Mouse (Mus musculus) layer of hippocampus, adult 8-10 months (tissue): ENCODE data around the gene Gm9507. TPM values are rescaled to one million over a fixed set of nuclear protein-coding genes. Genes with fewer than 3 reads are reported as not detected.
"Not testable (repeated sequence)": the region's sequence is repeated elsewhere in the genome, so short reads cannot be mapped to it uniquely, and the experiment has no call there.

Experiments
- DNase-seq, 2 experiments: peaks; one replicate each; pipeline ENCODE4 v3.0.0; 2022; ENCODE audit warnings: low spot score in 2 of 2
- total RNA-seq, 4 experiments: library from RNA; stranded (reverse); gene quantifications; 2 replicates each; pipeline ENCODE4 v1.2.4; 2022

Gene Gm9507
- not detected for total RNA-seq

DNA sequence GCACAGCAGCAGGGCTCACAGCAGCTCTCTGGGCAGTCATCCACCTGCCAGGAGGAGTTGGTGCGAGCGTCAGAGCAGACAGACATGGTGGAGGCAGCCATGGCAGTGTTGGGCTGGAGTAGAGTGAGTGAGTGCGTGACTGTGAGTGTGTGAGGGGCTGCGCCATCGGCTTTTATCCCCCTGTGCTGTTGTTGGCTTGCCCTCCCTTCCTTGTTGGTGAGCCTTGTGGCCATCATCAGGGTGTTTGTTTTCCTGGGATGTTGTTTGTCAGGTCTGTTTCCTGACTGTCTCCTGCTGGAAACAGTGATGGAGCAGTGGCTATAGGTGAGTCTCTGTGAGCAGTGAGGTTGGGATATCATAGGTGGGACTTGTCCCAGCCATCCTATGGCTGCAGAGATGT is at the start of gene Gm9507:
Gm9507 (minus strand) TSS at position 101 of the 400 bp plus-strand sequence.
- no peak for DNase-seq

DNA sequence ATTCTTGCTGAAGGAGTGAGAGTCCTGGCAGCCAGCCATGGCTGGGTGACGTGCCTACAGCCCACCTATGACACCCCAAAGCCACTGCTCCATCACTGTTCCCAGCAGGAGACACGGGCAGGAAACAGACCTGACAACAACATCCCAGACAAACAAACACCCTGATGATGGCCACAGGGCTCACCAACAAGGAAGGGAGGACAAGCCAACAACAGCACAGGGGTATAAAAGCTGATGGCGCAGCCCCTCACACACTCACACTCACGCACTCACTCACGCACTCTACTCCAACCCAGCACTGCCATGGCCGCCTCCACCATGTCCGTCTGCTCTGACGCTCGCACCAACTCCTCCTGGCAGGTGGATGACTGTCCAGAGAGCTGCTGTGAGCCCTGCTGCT is 40.9 kb upstream of the Gm9507 start, which contains the start of gene Gm10318:
Gm10318 (plus strand) TSS at position 301 of the 400 bp plus-strand sequence.
- no peak for DNase-seq

DNA sequence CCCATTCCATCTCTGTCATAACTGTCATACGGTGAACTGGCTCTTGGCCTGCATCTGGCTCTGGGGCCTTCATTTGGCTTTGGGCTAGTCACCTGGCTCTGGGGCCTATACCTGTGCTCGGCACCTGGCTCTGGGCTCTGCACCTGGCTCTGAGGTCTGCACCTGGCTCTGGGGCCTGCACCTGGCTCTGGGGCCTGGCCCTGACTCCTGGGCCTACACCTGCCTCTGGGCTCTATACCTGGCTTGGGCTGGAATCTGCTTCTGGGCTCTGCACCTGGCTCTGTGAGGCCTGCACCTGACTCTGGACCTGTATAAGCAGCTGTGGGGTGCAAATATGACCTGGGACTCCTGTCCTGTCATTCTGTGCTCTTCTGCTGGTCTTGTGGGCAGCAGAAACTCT is 35.9 kb upstream of the Gm9507 start:
- DNase-seq: no peak

DNA sequence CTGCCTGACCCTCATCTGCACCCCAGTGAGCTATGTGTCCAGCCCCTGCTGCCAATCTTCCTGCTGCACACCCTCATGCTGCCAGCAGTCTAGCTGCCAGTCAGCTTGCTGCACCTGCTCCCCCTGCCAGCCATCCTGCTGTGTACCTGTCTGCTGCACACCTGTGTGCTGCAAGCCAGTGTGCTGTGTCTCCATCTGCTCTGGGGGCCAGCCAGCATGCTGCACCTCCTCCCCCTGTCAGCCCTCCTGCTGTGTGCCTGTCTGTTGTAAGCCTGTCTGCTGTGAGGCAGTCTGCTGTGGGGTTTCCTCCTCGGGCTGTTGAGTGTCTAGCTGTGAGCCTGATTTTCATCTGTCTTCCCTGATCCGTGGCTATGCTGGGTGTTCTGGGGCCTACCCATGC is 35.3 kb upstream of the Gm9507 start:
- DNase-seq: no peak

DNA sequence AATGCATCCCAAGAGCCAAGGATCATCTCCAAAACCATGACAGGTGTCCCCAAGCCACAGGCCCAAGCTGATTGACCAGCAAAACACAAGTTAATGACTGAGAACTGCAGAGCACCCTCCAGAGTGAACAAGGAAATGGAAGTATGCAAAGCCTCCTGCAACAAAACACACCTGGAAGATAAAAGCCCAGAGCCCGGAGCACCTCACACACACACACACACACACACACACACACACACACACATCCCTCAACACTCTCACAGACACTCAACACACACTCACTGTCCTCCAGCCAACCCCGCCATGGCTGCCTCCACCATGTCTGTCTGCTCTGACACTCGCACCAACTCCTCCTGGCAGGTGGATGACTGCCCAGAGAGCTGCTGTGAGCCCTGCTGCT is 34.9 kb upstream of the Gm9507 start, which contains the start of gene Gm36176:
Gm36176 (plus strand) TSS at position 301 of the 400 bp plus-strand sequence.
- DNase-seq: no peak

DNA sequence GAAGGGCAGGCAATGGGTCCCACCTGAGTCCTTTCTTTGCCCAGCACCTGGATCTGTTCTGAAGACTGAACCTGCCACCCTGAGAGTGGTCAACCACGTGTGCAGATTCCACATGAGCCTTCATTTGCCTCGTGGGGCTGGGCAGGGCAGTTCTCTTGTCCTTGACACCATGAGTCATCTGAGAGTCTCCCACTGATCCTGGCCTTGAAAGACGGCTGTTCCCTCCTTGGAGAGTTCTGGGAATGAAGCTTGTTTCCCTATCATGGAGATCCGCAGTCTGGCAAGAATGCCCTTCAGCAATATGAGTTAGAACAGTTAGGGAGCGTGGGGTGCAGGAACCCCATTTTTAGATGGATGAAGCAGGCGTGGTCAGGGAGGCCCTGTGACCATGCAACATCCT is 27.4 kb upstream of the Gm9507 start:
- no peak for DNase-seq

DNA sequence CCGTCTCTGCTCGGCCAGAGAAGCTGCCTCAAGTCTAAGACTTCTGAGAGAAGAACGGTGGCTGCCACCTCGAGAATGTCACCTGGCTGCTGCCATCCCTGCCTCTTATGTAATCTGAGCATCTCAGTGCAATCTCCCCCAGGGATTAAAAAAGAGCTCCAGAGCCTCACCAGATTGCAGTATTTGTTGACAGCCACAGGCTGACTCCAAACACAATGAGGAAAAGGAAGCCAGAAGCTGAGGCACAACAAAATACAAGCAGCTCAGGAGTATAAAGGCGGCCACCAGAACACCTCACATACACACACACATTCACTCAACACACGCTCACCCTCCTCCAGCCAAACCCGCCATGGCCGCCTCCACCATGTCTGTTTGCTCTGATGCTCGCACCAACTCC is 24.0 kb upstream of the Gm9507 start, which contains the start of gene Krtap10-10:
Krtap10-10 (plus strand) TSS at position 301 of the 400 bp plus-strand sequence.
- no peak for DNase-seq

DNA sequence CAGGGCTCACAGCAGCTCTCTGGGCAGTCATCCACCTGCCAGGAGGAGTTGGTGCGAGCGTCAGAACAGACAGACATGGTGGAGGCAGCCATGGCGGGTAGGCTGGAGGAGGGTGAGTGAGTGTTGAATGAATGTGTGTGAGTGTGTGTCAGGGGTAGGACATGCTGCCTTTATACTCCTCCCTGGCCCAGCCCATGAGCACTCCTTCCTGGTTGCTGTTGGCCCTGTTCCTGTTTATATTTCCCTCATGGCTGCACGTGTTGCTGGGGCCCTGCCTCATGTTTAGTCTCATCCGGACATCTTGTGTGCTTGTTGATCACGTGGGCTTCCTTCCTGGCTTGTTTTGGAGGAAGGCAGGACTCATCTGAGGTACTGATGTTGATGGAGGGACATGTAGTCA is 15.3 kb upstream of the Gm9507 start, which contains the start of gene Krtap10-4:
Krtap10-4 (minus strand) TSS at position 145 of the 400 bp plus-strand sequence.
- DNase-seq: no peak

DNA sequence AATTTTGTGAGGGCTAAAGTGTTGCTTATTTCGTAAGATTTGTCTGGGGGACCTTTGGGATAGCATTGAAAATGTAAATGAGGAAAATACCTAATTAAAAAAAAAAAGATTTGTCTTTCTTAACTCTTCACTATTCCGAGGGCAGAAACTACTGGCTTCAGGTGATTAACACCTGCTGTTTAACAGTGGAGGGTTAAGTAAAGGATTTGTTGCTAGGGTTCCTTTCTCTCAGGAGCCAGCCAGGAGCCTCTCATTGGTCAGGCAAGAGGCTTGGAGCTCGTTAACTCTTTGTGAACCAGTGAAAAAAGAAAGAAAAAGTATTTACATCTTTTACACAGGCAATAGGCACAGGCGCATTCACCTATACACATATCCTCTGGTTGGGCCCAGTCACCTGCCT is 7.6 kb upstream of the Gm9507 start:
- no peak for DNase-seq

DNA sequence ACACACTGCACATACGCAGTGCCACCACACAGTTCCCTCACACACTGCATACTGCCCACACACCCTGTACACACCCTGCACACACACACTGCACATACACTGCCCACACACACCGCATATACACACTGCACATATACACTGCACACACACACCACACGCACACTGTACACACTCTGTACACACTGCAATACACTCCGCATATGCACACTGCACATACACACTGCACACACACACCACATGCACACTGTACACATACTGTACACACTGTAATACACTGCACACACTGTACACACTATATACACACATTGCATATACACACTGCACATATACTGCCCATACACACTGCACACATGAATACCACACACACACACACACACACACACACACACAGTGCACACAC is 6.9 kb upstream of the Gm9507 start:
- no peak for DNase-seq

DNA sequence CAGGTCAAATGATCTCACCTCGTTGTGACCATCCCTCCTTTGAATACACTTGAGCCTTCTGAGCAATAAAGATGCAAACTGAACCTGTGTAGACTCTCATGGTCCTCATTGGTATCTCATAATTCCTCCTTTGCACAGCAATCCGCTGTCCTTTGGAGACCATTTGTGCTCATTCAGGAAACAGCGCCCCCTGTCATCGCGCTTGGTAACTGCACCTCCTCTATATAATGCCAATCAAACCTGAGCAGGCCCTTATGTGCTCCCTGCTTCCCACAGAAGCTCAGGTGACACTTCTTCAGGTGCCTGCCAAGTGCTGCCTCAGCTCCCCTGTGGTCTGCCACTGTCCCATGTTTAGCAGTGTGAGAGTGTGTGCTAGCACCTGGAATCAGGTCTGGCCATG is 3.9 kb upstream of the Gm9507 start:
- no peak for DNase-seq

DNA sequence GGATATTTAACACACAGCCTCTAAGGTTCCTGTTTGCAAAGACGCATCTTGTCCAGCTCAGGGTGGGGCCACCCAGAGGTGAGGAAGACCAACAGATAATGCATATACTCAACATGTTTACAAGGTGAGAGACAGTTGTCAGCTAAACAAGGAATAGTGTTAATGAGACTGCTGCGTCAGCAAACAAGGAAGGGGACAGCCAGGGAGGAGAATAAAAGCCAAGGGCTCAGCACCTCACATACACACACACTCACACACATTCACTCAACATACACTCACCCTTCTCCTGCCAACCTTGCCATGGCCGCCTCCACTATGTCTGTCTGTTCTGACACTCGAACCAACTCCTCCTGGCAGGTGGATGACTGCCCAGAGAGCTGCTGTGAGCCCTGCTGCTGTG is 2.7 kb upstream of the Gm9507 start, which contains the start of gene Gm2696:
Gm2696 (plus strand) TSS at position 301 of the 400 bp plus-strand sequence.
- no peak for DNase-seq

DNA sequence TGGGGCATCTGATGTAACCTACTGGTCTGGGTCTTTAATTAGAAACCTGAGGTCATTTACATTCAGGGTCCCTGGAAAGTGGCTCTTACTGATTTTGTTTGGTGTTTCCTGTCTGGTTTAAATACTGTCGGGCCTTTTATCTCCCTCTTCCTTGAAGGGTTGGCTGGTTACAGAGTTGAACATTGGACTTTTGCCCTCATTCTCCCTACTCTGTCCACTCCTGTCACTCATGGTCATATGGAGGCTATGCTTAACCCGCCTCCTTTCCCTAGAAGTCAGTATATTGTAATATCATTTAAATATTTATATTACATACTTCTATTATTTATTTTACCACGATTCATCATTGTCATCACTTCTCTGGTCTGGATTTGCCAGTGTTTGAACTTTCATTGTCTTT is 7.5 kb downstream of the Gm9507 start:
- DNase-seq: no peak

DNA sequence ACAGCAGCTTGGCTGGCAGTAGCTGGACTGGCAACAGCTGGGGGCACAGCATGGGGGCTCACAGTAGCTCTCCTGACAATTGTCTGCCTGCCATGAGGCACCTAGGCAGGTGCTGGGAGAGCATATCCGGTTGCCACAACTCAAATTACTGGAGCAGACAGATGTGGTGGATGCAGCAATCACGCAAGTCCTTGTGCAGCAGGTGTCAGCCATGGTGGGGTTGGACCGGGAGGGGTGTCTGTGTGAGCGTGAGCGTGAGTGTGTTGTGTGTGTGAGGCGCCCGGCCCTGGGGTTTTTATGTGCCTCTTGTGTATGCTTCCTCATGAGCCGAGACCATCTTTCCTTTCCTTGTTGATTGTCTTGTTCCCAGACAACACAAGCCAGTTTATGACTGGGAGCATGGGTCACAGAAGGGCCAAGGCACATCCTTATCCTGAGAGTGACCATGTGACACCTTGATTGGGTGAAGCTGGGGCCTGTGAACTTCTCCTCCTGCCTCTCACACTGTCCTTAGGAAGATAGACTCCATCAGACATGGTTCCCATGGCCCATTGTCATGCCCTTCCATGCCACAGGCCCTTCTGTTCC is 12.6 kb downstream of the Gm9507 start, which contains the start of gene Gm19668:
Gm19668 (minus strand) TSS at position 213 of the 588 bp plus-strand sequence.
- DNase-seq: no peak

DNA sequence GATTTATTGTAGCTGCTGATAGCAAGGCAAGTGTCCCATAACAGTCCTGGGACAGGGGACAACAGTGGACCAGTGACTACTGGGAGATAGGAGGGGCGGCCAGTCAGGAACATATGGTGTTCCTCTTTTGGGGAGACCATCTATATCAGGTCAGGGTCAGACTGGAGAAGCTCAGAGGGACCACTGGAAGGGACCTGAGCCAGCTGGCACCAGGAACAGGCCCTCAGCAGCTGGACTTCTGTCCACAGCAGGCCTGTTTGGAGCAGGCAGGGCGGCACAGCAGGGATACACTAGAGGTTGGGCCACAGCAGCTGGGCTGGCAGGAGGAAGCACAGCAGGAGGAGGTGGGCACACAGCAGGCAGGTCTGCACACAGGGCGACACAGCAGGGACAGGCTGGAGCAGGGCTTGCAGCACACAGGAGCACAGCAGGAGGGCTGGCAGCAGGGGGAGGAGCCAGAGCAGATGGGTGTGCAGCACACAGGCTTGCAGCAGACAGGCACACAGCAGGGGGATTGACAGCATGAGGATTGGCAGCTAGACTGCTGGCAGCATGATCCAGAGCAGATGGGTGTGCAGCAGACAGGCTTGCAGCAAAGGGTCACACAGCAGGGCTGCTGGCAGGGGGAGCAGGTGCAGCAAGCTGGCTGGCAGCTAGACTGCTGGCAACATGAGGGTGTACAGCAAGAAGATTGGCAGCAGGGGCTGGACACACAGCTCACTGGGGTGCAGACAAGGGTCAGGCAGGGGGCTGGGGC is 13.3 kb downstream of the Gm9507 start:
- DNase-seq: not testable (repeated sequence)

DNA sequence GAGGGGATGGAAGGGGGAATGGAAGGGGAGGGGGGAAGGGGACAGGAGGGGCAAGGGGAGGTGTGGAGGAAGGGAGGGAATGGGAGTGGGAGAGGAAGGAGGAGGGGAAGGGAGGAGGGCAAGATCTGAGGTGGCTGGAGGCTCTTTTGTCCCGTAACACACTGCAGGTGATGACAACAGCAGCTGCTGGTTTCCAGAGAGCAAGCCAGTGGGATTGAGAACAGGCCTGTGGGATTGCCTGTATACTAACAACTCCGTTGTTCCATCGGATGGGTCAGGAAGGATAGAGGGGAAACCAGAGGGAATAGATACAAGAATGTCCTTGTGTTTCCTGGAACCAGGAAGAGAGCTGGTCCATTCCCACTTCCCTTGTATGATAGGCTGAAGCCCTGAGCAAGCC is 14.0 kb downstream of the Gm9507 start:
- DNase-seq: no peak

DNA sequence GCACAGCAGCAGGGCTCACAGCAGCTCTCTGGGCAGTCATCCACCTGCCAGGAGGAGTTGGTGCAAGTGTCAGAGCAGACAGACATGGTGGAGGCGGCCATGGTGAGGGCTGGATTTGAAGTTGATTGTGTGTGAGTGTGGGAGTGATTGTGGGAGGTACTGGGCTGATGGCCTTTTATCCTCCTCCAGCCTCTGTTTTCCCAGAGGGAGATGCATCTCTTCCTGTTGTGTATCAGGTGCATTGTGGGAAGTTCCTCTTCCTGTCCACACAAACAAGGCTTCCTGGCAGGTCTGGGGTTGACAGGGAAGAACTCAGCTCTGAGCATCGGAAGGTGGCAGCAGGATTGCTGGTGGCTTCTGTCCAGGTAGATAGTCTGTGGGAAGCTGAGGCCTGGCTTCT is 16.7 kb downstream of the Gm9507 start, which contains the start of gene Gm9639:
Gm9639 (minus strand) TSS at position 101 of the 400 bp plus-strand sequence.
- no peak for DNase-seq

DNA sequence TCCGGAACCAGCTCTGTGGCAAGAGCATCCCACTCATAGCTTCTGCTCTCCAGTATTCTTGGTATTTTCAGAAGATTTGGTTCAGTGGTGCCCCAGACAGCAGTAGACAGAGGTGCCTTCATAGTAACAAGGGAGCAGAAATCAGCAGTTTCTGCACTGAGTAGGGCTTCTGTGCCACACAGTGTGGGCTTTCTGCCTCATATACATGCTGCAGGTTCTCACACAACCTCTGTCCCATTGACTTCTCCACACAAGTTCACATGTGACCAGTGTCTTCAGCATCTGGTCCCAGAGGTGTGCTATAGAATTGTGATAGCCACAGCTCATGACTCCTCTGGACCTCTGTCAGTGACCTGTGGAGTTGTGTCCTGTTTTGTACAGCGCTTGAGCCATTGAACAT is 23.0 kb downstream of the Gm9507 start:
- no peak for DNase-seq

DNA sequence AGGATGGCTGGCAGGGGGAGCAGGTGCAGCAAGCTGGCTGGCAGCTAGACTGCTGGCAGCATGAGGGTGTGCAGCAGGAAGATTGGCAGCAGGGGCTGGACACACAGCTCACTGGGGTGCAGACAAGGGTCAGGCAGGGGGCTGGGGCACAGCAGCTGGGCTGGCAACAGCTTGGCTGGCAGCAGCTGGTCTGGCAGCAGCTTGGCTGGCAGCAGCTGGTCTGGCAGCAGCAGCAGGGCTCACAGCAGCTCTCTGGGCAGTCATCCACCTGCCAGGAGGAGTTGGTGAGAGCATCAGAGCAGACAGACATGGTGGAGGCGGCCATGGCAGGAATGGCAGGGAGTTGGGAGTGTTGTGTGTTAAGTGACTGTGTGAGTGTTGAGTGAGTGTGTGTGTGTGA is 23.8 kb downstream of the Gm9507 start, which contains the start of gene Gm7137:
Gm7137 (minus strand) TSS at position 325 of the 400 bp plus-strand sequence.
- not testable (repeated sequence) for DNase-seq

DNA sequence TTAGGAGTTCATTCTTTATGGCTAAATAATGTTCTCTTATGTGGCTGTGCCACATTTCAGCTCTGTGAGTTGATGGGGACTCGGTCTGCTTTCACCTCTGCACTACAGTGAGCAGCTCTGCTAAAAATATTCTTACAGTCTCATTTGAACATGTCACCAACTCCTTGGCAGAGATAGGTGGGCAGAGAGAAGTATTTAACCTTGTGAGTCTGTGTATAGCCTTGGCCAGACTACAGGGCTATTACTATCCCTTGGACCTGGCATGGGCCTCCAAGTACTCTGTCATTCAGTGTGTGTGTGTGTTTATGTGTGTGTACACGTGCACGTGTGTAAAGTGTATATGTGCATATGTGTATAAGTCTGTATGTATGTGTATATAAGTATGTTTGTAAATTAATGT is 28.2 kb downstream of the Gm9507 start:
- DNase-seq: not testable (repeated sequence)

DNA sequence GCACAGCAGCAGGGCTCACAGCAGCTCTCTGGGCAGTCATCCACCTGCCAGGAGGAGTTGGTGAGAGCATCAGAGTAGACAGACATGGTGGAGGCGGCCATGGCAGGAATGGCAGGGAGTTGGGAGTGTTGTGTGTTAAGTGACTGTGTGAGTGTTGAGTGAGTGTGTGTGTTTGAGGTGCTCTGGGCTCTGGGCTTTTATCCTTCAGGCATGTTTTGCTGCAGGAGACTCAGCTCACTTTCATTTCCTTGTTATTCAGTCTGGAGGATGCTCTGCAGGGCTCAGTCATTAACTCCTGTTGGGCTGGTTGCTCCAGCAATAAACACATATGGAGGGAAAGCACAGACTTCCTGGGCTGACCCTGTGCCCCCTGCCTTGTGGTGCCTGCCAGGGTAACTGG is 29.2 kb downstream of the Gm9507 start, which contains the start of gene Gm3250:
Gm3250 (minus strand) TSS at position 101 of the 400 bp plus-strand sequence.
- DNase-seq: not testable (repeated sequence)

DNA sequence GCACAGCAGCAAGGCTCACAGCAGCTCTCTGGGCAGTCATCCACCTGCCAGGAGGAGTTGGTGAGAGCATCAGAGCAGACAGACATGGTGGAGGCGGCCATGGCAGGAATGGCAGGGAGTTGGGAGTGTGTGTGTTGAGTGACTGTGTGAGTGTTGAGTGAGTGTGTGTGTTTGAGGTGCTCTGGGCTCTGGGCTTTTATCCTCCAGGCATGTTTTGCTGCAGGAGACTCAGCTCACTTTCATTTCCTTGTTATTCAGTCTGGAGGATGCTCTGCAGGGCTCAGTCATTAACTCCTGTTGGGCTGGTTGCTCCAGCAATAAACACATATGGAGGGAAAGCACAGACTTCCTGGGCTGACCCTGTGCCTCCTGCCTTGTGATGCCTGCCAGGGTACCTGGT is 34.8 kb downstream of the Gm9507 start, which contains the start of gene Gm7138:
Gm7138 (minus strand) TSS at position 101 of the 400 bp plus-strand sequence.
- not testable (repeated sequence) for DNase-seq
